Mouse (Mus musculus): Measurements from ENCODE around the gene Ift122.

Ift122 gene

GRCm38 (mm10) chr6:115891497-115892061, 38.3 kb downstream of the Ift122 start:
- in situ Hi-C loops (cut with MboI, MseI): loop anchor here (5.0 kb wide), 2 partner anchors 116 to 241 kb away; no protein-coding TSS in a partner anchor

- in situ Hi-C loops (cut with MboI, MseI): loop anchor here (5.0 kb wide), 2 partner anchors 115 to 240 kb away; no protein-coding TSS in a partner anchor
Measured at GRCm38 (mm10) chr6:115892363-115892762, 39.1 kb downstream of the Ift122 start.

- in situ Hi-C loops (cut with MboI, MseI): no loop called here
Measured at GRCm38 (mm10) chr6:115896346-115896745, 43.1 kb downstream of the Ift122 start.

GRCm38 (mm10) chr6:115897117-115897516, 43.8 kb downstream of the Ift122 start:
- in situ Hi-C loops (cut with MboI, MseI): no loop called here

- in situ Hi-C loops (cut with MboI, MseI): no loop called here
Measured at GRCm38 (mm10) chr6:115897926-115898520, 44.8 kb downstream of the Ift122 start.

GRCm38 (mm10) chr6:115901062-115901461, 47.8 kb downstream of the Ift122 start:
- in situ Hi-C loops (cut with MboI, MseI): no loop called here

GRCm38 (mm10) chr6:115901489-115901931, 48.2 kb downstream of the Ift122 start:
- in situ Hi-C loops (cut with MboI, MseI): no loop called here

GRCm38 (mm10) chr6:115902545-115902944, 49.3 kb downstream of the Ift122 start:
- in situ Hi-C loops (cut with MboI, MseI): no loop called here

- in situ Hi-C loops (cut with MboI, MseI): no loop called here
Measured at GRCm38 (mm10) chr6:115905568-115905967, 52.3 kb downstream of the Ift122 start.

GRCm38 (mm10) chr6:115906455-115906854, 53.2 kb downstream of the Ift122 start:
- in situ Hi-C loops (cut with MboI, MseI): no loop called here

- in situ Hi-C loops (cut with MboI, MseI): no loop called here
Measured at GRCm38 (mm10) chr6:115906871-115907270, 53.6 kb downstream of the Ift122 start.

- in situ Hi-C loops (cut with MboI, MseI): no loop called here
Measured at GRCm38 (mm10) chr6:115908421-115908982, 55.2 kb downstream of the Ift122 start.

GRCm38 (mm10) chr6:115909052-115909451, 55.8 kb downstream of the Ift122 start:
- in situ Hi-C loops (cut with MboI, MseI): no loop called here

- in situ Hi-C loops (cut with MboI, MseI): no loop called here
Measured at GRCm38 (mm10) chr6:115909940-115910339, 56.7 kb downstream of the Ift122 start.

- in situ Hi-C loops (cut with MboI, MseI): no loop called here
Measured at GRCm38 (mm10) chr6:115911763-115912162, 58.5 kb downstream of the Ift122 start.

- in situ Hi-C loops (cut with MboI, MseI): no loop called here
Measured at GRCm38 (mm10) chr6:115913482-115913881, 60.2 kb downstream of the Ift122 start.

GRCm38 (mm10) chr6:115914511-115915202, 61.4 kb downstream of the Ift122 start:
- in situ Hi-C loops (cut with MboI, MseI): no loop called here

GRCm38 (mm10) chr6:115915601-115916445, 62.6 kb downstream of the Ift122 start:
- in situ Hi-C loops (cut with MboI, MseI): no loop called here

GRCm38 (mm10) chr6:115916611-115917010, 63.3 kb downstream of the Ift122 start:
- in situ Hi-C loops (cut with MboI, MseI): no loop called here

GRCm38 (mm10) chr6:115918615-115919014, 65.3 kb downstream of the Ift122 start:
- in situ Hi-C loops (cut with MboI, MseI): no loop called here

GRCm38 (mm10) chr6:115919876-115920275, 66.6 kb downstream of the Ift122 start:
- in situ Hi-C loops (cut with MboI, MseI): no loop called here

- in situ Hi-C loops (cut with MboI, MseI): no loop called here
Measured at GRCm38 (mm10) chr6:115924829-115925228, 71.6 kb downstream of the Ift122 start.
